Mouse (Mus musculus) erythroid progenitor cell, adult 5-6 weeks (primary cell): ENCODE results near the gene Gltp. TPM values are rescaled to one million over a fixed set of nuclear protein-coding genes. Genes with fewer than 3 reads are reported as not detected.

Experiments used
- ATAC-seq: replicated peaks from 2 replicates; pipeline ENCODE4 v1.8.0; 2016; ENCODE audit warnings: moderate number of reproducible peaks, mild to moderate bottlenecking, moderate TSS enrichment, inconsistent platforms; ENCODE audit not compliant: poor library complexity, low FRiP score, severe bottlenecking
- total RNA-seq, 2 experiments: library from RNA; stranded (forward) in 1 of 2; stranded (reverse) in 1 of 2; fragments of 150-400 nt in 1 of 2; fragments of 186-747, 209-891 nt in 1 of 2; gene quantifications; 2 replicates each; pipeline versions ENCODE4 v1.2.3 to v1.2.4; 2015 to 2017; ENCODE audit warnings: low replicate concordance in 2 of 2

Gltp gene
- total RNA-seq, 2 experiments from 2014 or later: 54.4 to 103 TPM

DNA sequence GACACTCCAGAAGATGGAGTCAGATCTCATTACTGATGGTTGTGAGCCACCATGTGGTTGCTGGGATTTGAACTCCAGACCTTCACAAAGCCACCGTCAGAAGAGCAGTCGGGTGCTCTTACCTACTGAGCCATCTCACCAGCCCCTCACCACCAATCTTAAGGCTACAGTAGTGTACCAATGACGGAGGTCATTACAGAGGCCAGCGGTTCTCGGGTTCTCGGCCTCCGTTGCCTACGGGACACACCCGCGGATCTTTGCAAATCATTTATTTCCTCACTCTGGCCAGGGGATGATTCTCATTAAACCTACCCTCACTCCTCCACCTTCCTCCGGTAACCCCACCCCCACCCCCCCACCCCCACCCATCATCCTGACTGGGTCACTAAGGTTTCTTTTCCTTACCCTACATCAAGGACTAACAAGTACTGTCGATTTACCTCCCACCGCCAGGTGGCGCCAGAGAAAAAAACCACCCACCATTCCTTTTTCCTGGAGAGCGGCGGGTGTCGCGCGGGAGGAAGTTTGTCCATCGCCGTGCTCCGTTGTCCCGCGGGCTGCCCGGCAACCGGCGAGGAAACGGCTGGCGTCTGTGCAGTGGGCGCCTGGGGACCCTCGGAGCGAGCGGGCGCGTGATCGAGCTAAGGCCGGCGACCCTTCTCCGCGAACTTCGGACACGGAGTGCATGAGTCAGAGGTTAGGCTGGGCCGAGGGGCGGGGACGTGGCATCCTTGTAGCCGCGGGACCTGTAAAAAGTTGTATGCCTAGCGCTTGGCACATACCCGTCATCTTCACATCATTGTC, 16.7 kb upstream of the Gltp start, which contains the start of gene Tchp:
Tchp (plus strand) TSS at position 496 of the 804 bp plus-strand sequence.
- peak; percentile 87 for ATAC-seq

DNA sequence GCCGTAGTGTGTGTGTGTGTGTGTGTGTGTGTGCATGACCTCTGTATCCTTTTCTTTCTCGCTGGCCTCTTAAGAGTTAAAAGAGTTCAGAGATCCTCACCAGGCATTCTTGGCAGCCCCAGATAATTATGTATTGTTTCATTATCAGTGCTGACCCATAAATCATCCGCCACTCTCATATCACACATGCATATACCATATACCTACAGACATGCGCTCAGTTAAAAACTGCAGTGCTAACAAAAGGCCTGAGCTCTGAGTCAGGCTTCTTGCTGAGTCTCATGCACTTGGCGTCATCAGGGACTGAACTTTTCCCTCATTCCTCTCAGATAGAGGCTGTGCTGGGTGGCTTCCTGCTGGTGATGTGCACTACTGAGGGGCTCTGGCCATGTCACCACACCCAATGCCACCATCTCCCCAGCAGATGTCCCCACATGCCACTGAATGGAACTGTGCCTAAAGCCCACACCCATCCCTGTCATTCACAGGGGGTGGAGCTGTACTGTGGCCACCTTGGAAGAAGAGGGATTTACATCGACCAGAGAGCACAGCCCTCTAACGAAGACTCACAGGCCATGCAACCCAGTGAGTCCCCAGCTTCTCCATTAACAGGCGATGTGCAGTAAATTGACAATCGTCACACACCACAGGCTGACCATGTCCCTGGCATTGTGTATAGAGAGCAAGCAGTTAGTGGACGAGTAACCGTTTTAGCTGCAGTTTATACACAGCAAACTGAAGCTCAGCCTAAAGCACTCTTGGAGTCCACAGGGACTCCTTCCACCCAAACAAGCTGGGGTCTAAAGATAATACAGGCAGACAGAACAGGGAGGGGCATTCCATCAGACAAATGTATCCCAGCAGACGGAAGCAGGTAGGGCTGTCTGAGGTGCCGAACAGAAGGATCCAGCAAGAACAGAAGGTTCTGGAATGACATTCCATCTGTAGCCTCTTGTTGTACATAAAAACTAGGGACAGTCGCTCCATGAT, 11.9 kb upstream of the Gltp start:
- peak; percentile 56; the same call in 1 of the 2 replicates for ATAC-seq

DNA sequence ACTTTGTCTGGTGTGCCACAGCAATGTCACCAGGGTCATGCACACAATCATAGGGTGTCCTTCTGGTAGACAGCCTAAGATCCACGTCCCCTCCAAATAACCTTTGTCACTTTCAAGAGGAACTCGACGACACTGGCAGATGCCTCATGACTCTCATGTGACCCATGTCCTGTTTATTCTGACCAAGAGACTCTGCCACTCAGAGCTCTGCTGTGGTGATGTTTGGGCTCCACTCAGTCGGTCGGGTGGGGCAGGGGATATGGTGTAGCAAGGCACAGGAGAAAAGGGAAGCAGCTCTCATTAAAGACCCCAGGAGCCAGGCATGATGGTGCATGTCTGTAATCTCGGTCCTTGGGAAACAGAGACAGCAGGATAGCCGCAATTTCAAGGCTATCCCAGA, 8.2 kb upstream of the Gltp start:
- no peak for ATAC-seq

DNA sequence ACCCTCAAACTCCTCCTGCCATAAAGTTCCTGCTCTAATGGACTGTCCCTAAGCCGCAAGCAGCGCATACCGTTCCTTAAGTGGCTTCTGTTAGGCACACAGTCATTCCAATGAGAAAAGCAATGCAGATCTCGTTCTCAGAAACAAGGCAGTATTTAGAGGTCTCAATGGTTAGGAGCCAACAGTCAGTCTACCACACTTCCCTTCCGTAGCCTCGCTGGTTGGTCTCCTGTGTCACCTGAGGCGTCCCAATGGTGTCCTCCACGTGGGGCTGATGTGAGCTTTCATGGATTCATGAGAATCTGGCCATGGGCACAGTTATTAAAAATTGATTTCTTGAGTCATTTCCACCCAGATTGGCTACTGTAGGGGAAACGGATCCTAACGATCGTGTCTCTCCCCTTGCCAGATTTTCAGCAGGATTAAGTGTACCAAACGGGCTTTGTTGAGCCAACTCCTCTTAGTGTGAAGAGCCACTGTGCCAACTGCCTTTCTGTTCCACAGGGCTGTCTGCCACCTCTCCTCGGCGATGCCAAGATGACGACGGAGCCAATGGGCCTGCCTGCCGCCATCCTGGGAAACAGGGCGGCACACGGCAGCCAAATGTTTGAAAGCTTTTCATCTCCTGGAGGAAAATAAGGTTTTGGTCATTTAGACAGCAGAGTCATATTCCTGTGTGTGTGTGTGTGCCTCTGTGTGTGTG, 7.4 kb upstream of the Gltp start:
- no peak for ATAC-seq

DNA sequence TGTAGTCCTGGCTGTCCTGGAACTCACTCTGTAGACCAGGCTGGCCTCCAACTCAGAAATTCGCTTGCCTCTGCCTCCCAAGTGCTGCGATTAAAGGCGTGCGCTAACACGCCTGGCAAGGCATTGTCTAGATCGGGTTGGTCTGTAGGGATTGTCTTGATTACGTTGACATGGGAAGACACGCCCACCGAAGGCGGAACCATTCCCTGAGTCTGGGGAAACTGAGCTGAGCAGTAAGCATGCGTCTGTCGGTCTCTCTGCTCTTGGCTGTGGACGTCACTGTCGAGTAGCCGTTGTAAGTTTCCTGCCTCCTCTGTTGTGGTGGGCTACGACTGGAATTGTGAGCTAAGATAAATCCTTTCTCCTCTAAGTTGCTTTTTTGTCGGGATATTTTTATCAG, 6.2 kb upstream of the Gltp start:
- ATAC-seq: no peak

DNA sequence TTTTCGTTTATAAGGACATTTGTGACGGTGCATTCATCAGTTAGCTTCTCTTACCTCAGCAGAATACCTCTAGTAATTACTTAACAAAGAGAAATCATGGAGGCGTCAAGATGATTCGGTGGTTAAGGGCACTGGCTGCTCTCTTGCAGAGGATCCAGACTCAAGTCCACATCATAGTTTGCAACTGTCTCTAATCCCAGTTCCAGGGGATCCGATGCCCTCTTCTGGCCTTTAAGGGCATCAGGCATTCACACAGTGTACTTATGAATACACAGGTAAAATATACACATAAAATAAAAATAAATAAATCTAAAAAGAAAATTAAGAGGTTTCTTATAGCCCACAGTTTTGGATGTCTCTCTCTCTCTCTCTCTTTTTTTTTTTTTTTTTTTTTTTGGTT, 5.0 kb upstream of the Gltp start:
- no peak for ATAC-seq

DNA sequence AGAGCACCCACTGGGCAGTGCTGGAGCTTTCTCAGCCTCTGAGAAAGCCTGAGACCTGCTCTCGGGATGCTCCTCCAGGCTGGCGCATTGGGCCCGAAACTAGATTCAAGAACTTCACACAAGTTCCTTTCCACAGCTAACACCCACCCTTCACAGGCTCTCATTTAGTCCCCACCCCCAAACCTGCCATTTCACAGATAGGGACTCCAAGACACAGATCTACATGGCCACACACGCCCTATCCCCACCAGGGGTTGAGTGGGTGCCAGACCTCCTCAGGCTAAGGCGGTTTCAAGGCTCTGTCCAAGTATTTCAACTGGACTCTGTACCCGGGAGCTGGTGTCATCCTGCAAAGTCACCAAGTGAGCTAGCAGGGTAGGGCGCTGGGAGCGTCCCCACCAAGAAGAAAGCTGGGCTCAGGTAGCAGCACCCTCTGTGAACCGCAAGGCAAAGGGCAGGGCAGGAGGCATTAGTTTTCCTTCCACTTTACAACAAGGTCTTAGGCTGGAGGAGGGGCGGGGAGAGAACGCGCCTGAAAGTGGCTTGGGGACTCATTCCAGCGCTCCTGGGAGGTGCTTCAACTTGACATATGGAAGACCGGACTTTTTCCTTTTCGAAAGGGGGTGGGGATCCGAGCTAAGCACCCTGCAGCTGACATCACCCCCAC, 951 bp downstream of the Gltp start:
- peak; percentile 39 for ATAC-seq

DNA sequence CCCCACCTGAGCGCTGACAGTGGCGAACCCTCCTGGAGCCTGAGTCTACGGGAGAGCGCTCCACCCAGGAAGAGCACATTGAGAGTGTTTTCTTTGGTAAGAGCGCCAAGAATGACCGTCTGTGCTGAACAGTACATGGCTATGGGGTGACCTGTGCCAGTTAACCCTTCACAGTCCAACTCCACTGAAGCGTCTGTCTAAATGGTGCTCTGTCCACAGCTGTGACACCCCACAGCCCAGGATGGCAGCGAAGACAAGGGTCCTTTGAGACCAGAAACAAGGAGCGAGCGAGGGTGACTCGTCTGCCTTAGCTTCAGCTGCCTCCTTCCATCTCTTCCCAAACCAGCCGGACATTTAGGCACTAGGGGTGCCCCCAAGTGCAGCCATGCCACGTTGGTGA, 2.1 kb downstream of the Gltp start:
- no peak for ATAC-seq

DNA sequence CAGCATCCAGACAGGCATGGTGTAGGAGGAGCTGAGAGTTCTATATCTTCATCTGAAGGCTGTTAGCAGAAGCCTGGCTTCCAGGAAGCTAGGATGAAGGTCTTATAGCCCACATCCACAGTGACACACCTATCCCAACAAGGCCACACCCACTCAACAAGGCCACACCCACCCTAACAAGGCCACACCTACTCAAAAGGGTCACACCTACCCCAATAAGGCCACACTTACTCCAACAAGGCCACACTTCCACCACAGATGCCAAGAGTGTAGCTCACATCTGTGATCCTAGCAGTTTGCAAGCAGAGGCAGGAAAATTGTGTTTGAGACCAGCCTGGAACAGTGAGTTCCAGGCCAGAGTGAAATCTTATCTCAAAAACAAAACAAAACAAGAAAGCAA, 2.9 kb downstream of the Gltp start:
- ATAC-seq: no peak

DNA sequence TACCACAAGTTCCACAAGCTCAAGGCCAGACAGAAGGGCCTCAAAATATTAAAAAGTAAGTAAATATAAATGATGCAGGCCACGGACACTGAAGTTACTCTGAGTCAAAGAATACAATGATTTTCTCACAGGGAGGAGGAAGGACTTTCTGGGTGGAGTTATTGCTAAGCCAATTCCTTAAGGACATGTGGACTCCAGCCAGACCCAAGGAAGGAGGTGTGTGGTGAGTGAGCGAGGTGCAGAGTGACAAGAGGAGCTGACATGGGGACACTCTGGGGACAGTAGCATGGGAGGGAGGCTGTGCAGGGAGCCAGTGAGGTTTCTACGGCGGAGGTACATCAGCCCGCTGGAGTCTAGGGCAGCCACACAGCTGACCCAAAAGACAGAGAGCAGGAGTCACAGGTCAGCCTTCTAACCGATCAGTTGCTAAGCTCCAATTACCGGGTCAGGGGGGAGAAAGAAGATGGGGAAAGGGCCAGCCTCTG, 4.0 kb downstream of the Gltp start:
- no peak for ATAC-seq

DNA sequence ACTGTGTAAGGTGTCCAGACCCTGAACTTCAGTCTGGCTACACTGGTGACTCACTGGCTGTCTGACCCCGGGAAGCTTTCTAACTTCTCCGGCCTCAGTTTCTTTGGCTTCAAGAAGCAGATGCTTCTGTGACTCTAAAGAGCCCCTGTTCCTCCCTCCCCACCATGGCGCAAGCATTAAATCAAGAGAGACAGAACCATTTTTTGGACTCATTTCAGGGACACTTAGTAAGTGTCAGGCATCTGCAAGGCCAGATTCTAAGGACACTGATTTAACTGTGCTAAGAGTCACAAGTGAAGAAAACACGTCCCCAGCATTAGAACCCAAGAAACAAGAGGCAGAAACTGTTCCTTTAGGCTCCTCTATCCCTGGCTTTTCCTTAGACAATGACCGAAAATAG, 4.8 kb downstream of the Gltp start:
- ATAC-seq: no peak

DNA sequence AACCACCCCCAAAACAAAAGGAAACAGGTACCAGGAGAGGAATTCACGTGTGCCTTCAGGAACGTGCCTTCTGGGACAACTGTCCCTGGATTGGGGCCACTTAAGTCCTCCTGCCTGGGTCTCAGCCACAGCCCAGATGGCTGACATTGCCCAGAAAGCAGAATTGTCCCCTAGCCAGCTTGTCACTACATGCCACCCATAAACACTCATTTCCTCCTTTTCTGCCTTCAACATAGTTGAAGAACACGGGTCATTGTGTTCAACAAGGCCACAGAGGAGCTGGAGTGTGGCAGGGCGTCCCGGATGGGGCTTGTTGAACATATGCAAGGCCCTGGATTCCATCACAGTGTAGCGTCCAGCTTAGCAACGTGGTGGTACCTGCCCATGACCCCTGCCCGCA, 9.1 kb downstream of the Gltp start:
- no peak for ATAC-seq

DNA sequence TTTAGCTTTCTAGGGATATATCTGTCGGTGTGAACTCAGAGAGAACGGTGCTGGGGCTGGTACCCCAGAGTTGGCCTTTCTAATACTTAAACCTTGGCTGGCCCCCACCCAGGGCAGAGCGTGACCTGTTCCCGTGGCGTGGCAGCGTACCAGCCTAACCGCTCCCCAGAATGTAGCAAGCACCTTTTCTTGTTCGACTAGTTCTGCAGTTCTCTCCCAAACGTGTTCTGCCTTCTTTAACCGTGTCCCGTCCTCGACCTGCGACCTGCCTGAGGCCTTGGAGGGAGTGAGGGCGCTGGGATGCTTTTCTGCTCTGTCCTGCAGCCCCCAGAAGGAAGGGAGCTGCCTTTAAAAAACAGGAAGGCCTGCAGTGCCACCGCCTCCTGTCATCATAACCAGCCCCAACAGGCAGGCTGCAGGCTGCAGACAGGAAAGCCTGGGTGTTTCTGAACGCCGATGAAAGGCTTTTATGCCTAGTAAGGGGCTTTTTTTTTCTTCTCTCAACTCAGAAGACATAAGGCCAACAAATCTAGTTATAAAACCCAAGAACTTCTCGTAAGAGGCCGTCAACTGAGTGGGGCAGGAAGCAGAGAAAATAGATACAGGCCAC, 10.0 kb downstream of the Gltp start:
- ATAC-seq: no peak

DNA sequence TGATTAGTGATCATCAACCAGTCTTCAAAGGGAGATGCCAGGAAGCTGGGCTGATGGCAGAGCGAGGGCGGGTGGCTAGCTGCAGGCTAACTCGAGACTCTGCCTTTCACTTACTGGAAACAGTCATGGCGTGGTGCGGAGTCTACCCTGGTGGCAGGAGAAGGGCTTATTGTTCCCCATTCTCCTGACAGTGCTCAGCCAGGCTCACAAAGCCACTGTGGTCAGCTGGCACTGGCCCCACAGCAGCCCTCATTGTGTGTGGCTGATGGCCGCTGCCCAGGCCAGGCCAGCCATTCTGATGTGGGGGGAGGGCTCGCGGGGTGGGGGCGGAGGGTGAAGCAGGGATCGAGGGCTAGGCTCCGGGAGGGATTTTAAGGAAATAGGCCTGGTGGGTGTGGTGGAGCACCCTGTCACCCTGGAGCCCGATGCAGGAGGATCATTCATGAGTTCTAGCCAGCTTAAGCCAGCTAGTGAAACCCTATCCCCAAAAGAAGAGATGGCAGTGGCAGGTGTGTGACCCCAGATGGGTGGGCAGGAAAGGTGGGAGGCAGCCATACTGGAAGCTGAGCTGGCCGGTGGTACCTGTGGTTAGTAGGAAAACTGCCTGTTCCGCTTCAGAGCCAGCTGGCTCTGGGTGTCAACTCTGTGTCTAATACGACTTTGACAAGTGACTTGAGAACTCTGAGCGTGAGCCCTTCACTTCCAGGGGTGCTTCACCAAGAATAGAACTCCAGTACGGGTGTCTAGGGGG, 10.8 kb downstream of the Gltp start:
- no peak for ATAC-seq

DNA sequence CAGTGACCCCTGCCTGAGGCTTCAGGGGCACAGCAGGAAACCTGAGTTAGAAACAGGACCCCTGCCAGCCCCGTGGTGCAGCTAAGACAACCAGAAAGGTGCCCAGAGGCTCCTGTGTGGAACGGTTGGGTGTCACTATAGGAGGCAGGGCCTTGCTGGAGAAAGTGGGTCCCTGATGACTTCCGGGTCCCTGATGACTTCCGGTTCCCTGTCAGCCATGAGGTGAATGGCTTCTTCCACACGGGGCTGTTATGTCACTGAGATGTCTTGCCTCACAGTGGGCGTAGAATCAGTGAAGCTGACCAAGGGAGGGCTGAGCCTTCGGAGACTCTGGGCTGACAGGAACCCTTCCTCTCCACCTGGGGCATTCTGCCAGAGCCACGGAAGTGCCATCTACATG, 16.2 kb downstream of the Gltp start:
- no peak for ATAC-seq

DNA sequence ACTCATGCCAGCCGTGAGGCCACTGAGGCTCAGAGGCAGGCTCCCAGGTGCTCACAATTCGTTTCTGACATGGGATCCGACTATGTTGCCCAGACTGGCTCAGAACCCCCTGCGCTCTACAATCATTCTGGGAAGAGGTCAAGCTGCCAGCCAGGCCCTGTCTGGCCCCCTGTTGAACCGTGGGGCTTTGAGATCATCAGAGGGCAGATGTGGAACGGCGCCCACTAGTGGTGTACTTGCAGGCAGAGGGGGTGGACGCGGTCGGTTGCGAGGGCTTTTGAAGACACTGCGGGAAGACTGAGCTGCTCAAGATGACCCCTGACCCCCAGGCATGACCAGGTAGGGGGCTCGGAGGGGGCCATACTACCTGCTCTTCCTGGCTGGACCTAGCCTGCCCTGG, 17.7 kb downstream of the Gltp start:
- no peak for ATAC-seq

DNA sequence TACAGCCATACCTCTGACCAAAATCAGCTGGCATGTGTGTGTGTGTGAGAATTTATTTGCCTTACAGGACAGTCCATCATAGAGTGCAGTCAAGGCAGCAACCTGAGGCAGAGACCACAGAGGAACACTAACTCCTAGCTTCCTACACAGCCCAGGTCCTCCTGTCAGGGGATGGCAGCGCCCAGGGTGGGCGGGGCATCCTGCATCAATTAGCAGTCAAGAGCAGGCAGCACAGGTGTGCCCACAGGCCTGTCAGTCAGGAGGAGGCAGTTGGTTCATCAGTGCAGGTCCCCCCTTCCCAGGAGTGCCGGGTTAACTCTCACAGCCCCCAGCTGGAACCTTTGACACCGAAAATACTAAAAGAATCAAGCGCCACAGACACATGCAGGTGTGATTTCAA, 21.8 kb downstream of the Gltp start:
- no peak for ATAC-seq

DNA sequence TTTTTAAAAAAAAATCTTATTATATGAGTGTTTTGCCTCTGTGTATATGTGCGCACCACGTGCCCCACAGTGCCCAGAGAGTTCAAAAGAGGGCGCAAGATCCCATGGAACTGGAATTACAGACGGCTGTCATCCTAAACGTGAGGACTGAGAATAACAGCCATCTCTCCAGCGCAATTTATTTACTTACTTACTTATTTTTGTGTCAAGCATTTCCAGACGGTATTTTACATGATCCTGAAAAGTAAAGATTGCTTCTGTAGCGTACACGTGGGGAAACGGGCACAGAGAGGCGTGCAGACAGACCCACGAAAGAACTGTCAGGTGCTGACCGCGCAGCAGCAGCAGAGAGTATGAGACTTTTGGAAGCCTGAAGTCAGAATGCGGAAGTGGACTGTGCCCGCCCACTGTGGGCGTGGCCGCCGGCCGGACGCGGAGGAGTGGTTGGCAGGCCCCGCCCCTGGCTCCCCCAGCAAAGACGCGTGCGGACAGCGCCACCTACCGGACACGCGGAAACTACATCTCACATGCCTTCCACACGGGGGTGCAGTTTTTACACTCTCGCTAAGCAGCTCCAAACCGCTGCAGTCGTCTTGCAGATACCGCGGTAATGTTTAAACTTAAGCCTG, 23.4 kb downstream of the Gltp start:
- peak; percentile 99 for ATAC-seq
